Mouse (Mus musculus): ENCODE measurements around the gene Nbea. TPM values are rescaled to one million over a fixed set of nuclear protein-coding genes. Genes with fewer than 3 reads are reported as not detected.
A peak's percentile ranks its signal among the peaks of the same experiment; 100 is the strongest.

The Nbea gene
- 6.4 and 8.2 TPM in 2 replicates for polyA plus RNA-seq (2015; fragmentation: Nextera tagmentation; extraction: Ambion mirVana)

GRCm38 (mm10) chr3:56183159-56184133 is at the start of gene Nbea:
Nbea (minus strand) TSS chr3:56183701.
- under 1% methylated on average over 68 of the region's 131 CpGs for WGBS

GRCm38 (mm10) chr3:56229283-56229682 is 45.8 kb upstream of the Nbea start:
- Histone ChIP-seq H3K4me1 (ENCODE audit: insufficient read depth, low read length) (no peaks in the 10 kb centered on the region), H3K9me3 (ENCODE audit: low read length) (no peaks in the 10 kb centered on the region), H3K4me3 (ENCODE audit: low read length) (no peak overlapping the region), H3K27ac (ENCODE audit: low read length) (no peak overlapping the region), H3K27me3 (ENCODE audit: insufficient read depth, low read length) (no peaks in the 10 kb centered on the region), H3K36me3 (ENCODE audit: insufficient read depth, low read length) (no peaks in the 10 kb centered on the region), H3K4me2 (replicated peaks; ENCODE audit: low read depth, low read length) (no peak overlapping the region), H3K9ac (replicated peaks; ENCODE audit: low read length) (no peak overlapping the region)
- WGBS, result 32% methylated on average over 1 of the region's 1 CpGs
- no peak for ATAC-seq (ENCODE audit: low FRiP score, low TSS enrichment)

More at GRCm38 (mm10) chr3:56183159-56184133, at the start of gene Nbea:
- Histone ChIP-seq H3K4me2 (replicated peaks; ENCODE audit: low read depth, low read length) (peak within 1 kb of the TSS; percentile 84), H3K9ac (replicated peaks; ENCODE audit: low read length) (peak within 1 kb of the TSS; percentile 78), H3K27me3 (ENCODE audit: insufficient read depth, low read length) (peaks cover 3% of the 10 kb centered on the region; the same call in 1 of the 2 replicates), H3K9me3 (ENCODE audit: low read length) (no peaks in the 10 kb centered on the region), H3K4me3 (ENCODE audit: low read length) (peak within 1 kb of the TSS; percentile 72), H3K27ac (ENCODE audit: low read length) (peak within 1 kb of the TSS; percentile 69), H3K4me1 (ENCODE audit: insufficient read depth, low read length) (peaks cover 15% of the 10 kb centered on the region), H3K36me3 (ENCODE audit: insufficient read depth, low read length) (no peaks in the 10 kb centered on the region)
- peak; percentile 88 for ATAC-seq (ENCODE audit: low FRiP score, low TSS enrichment)

GRCm38 (mm10) chr3:56215989-56216388 is 32.5 kb upstream of the Nbea start:
- WGBS, result 75% methylated on average over 2 of the region's 2 CpGs
- no peaks in the 10 kb centered on the region for H3K36me3 ChIP-seq (ENCODE audit: insufficient read depth, low read length)
- no peak overlapping the region for H3K27ac ChIP-seq (ENCODE audit: low read length)
- H3K27me3 ChIP-seq (ENCODE audit: insufficient read depth, low read length), result no peaks in the 10 kb centered on the region
- H3K4me2 ChIP-seq (replicated peaks; ENCODE audit: low read depth, low read length), result no peak overlapping the region
- no peak overlapping the region for H3K4me3 ChIP-seq (ENCODE audit: low read length)
- H3K9ac ChIP-seq (replicated peaks; ENCODE audit: low read length), result no peak overlapping the region
- H3K9me3 ChIP-seq (ENCODE audit: low read length), result no peaks in the 10 kb centered on the region
- ATAC-seq (ENCODE audit: low FRiP score, low TSS enrichment), result no peak
- no peaks in the 10 kb centered on the region for H3K4me1 ChIP-seq (ENCODE audit: insufficient read depth, low read length)

GRCm38 (mm10) chr3:56203968-56204367 is 20.5 kb upstream of the Nbea start:
- no peaks in the 10 kb centered on the region for H3K36me3 ChIP-seq (ENCODE audit: insufficient read depth, low read length)
- no peak overlapping the region for H3K27ac ChIP-seq (ENCODE audit: low read length)
- H3K27me3 ChIP-seq (ENCODE audit: insufficient read depth, low read length), result no peaks in the 10 kb centered on the region
- H3K4me1 ChIP-seq (ENCODE audit: insufficient read depth, low read length), result no peaks in the 10 kb centered on the region
- no peak overlapping the region for H3K4me3 ChIP-seq (ENCODE audit: low read length)
- no peak overlapping the region for H3K4me2 ChIP-seq (replicated peaks; ENCODE audit: low read depth, low read length)
- WGBS, result 88% methylated on average over 6 of the region's 6 CpGs
- no peak for ATAC-seq (ENCODE audit: low FRiP score, low TSS enrichment)
- H3K9me3 ChIP-seq (ENCODE audit: low read length), result no peaks in the 10 kb centered on the region
- H3K9ac ChIP-seq (replicated peaks; ENCODE audit: low read length), result no peak overlapping the region

GRCm38 (mm10) chr3:56188238-56188637 is 4.7 kb upstream of the Nbea start:
- Histone ChIP-seq H3K9me3 (ENCODE audit: low read length) (no peaks in the 10 kb centered on the region), H3K36me3 (ENCODE audit: insufficient read depth, low read length) (no peaks in the 10 kb centered on the region), H3K4me3 (ENCODE audit: low read length) (no peak overlapping the region), H3K4me2 (replicated peaks; ENCODE audit: low read depth, low read length) (no peak overlapping the region), H3K27ac (ENCODE audit: low read length) (no peak overlapping the region), H3K27me3 (ENCODE audit: insufficient read depth, low read length) (peaks cover 3% of the 10 kb centered on the region; the same call in 1 of the 2 replicates), H3K4me1 (ENCODE audit: insufficient read depth, low read length) (0 out of 2 replicates have a peak, but pooled peaks cover 3% of the 10 kb centered on the region), H3K9ac (replicated peaks; ENCODE audit: low read length) (no peak overlapping the region)
- WGBS, result 81% methylated on average over 1 of the region's 1 CpGs
- ATAC-seq (ENCODE audit: low FRiP score, low TSS enrichment), result no peak

GRCm38 (mm10) chr3:56187131-56187779 is 3.8 kb upstream of the Nbea start:
- no peaks in the 10 kb centered on the region for H3K36me3 ChIP-seq (ENCODE audit: insufficient read depth, low read length)
- peaks cover 3% of the 10 kb centered on the region; the same call in 1 of the 2 replicates for H3K4me1 ChIP-seq (ENCODE audit: insufficient read depth, low read length)
- no peak for ATAC-seq (ENCODE audit: low FRiP score, low TSS enrichment)
- H3K9ac ChIP-seq (replicated peaks; ENCODE audit: low read length), result no peak overlapping the region
- peaks cover 3% of the 10 kb centered on the region; the same call in 1 of the 2 replicates for H3K27me3 ChIP-seq (ENCODE audit: insufficient read depth, low read length)
- no peak overlapping the region for H3K27ac ChIP-seq (ENCODE audit: low read length)
- H3K4me3 ChIP-seq (ENCODE audit: low read length), result no peak overlapping the region
- no peak overlapping the region for H3K4me2 ChIP-seq (replicated peaks; ENCODE audit: low read depth, low read length)
- 51% methylated on average over 6 of the region's 6 CpGs for WGBS
- no peaks in the 10 kb centered on the region for H3K9me3 ChIP-seq (ENCODE audit: low read length)

GRCm38 (mm10) chr3:56182371-56183158 is 936 bp downstream of the Nbea start:
- Histone ChIP-seq H3K9ac (replicated peaks; ENCODE audit: low read length) (peak overlapping the region; percentile 78), H3K27me3 (ENCODE audit: insufficient read depth, low read length) (peaks cover 3% of the 10 kb centered on the region; the same call in 1 of the 2 replicates), H3K4me3 (ENCODE audit: low read length) (peak overlapping the region; percentile 72), H3K9me3 (ENCODE audit: low read length) (no peaks in the 10 kb centered on the region), H3K27ac (ENCODE audit: low read length) (peak overlapping the region; percentile 69; the same call in 1 of the 2 replicates), H3K4me1 (ENCODE audit: insufficient read depth, low read length) (peaks cover 15% of the 10 kb centered on the region), H3K36me3 (ENCODE audit: insufficient read depth, low read length) (no peaks in the 10 kb centered on the region), H3K4me2 (replicated peaks; ENCODE audit: low read depth, low read length) (peak overlapping the region; percentile 84)
- peak; percentile 70 for ATAC-seq (ENCODE audit: low FRiP score, low TSS enrichment)
- under 1% methylated on average over 51 of the region's 61 CpGs for WGBS

- peak overlapping the region; percentile 78; the same call in 1 of the 2 replicates for H3K9ac ChIP-seq (replicated peaks; ENCODE audit: low read length)
- H3K27ac ChIP-seq (ENCODE audit: low read length), result 0 out of 2 replicates have a peak overlapping the region, but pooled peaks have one; percentile 29
- peaks cover 15% of the 10 kb centered on the region for H3K4me1 ChIP-seq (ENCODE audit: insufficient read depth, low read length)
- WGBS, result 7% methylated on average over 4 of the region's 4 CpGs
- no peaks in the 10 kb centered on the region for H3K36me3 ChIP-seq (ENCODE audit: insufficient read depth, low read length)
- H3K4me2 ChIP-seq (replicated peaks; ENCODE audit: low read depth, low read length), result peak overlapping the region; percentile 84
- no peaks in the 10 kb centered on the region for H3K9me3 ChIP-seq (ENCODE audit: low read length)
- H3K4me3 ChIP-seq (ENCODE audit: low read length), result peak overlapping the region; percentile 72
- no peak for ATAC-seq (ENCODE audit: low FRiP score, low TSS enrichment)
- H3K27me3 ChIP-seq (ENCODE audit: insufficient read depth, low read length), result peaks cover 3% of the 10 kb centered on the region; the same call in 1 of the 2 replicates
These were observed 1.5 kb downstream of the Nbea start for GRCm38 (mm10) chr3:56181991-56182370.

- ATAC-seq (ENCODE audit: low FRiP score, low TSS enrichment), result no peak
- 49% methylated on average over 3 of the region's 3 CpGs for WGBS
- H3K9me3 ChIP-seq (ENCODE audit: low read length), result no peaks in the 10 kb centered on the region
- H3K27me3 ChIP-seq (ENCODE audit: insufficient read depth, low read length), result peaks cover 3% of the 10 kb centered on the region; the same call in 1 of the 2 replicates
- H3K27ac ChIP-seq (ENCODE audit: low read length), result no peak overlapping the region
- H3K4me2 ChIP-seq (replicated peaks; ENCODE audit: low read depth, low read length), result no peak overlapping the region
- no peaks in the 10 kb centered on the region for H3K36me3 ChIP-seq (ENCODE audit: insufficient read depth, low read length)
- H3K4me1 ChIP-seq (ENCODE audit: insufficient read depth, low read length), result peaks cover 15% of the 10 kb centered on the region
- H3K9ac ChIP-seq (replicated peaks; ENCODE audit: low read length), result no peak overlapping the region
- no peak overlapping the region for H3K4me3 ChIP-seq (ENCODE audit: low read length)
These were observed 2.5 kb downstream of the Nbea start for GRCm38 (mm10) chr3:56181025-56181424.

Measured in kidney, embryonic 16.5 days (tissue).